Mouse (Mus musculus) cortical plate, adult 2 months (tissue): ENCODE measurements around the gene Nid2. TPM values are rescaled to one million over a fixed set of nuclear protein-coding genes. Genes with fewer than 3 reads are reported as not detected.
A peak's percentile ranks its signal among the peaks of the same experiment; 100 is the strongest.

Experiments used
- H3K27ac ChIP-seq: fragments of 200-500 bp; 2 replicates; pipeline ENCODE4 v1.5.1; 2012; ENCODE audit warnings: low read length, control low read depth, inconsistent platforms; ENCODE audit not compliant: insufficient read depth
- H3K4me1 ChIP-seq: fragments of 200-500 bp; 2 replicates; pipeline ENCODE4 v1.6.1; 2011; ENCODE audit warnings: low read length; ENCODE audit not compliant: control insufficient read depth, insufficient read depth
- H3K4me3 ChIP-seq: fragments of 200-500 bp; 2 replicates; pipeline ENCODE4 v1.5.1; 2011; ENCODE audit warnings: mild to moderate bottlenecking, low read length, control low read depth; ENCODE audit not compliant: insufficient read depth
- CTCF ChIP-seq: fragments of 200-500 bp; IDR thresholded peaks from 2 replicates; pipeline ENCODE4 v1.5.1; 2011; ENCODE audit warnings: mild to moderate bottlenecking, control low read depth, low read length; ENCODE audit not compliant: insufficient read depth; ENCODE audit errors: extremely low read depth
- POLR2A ChIP-seq: fragments of 200-500 bp; IDR thresholded peaks from 2 replicates; pipeline ENCODE4 v1.6.1; 2011; ENCODE audit warnings: mild to moderate bottlenecking, low read length, control low read depth; ENCODE audit not compliant: insufficient read depth; ENCODE audit errors: extremely low read depth
- polyA plus RNA-seq: library from polyadenylated mRNA; depleted of rRNA; stranded (reverse); fragments of >200 nt; gene quantifications from 2 replicates; pipeline ENCODE4 v1.2.3, GENCODE M21; 2012; rRNA removed

The Nid2 gene
- 2.2 TPM in 2 replicates for polyA plus RNA-seq

DNA sequence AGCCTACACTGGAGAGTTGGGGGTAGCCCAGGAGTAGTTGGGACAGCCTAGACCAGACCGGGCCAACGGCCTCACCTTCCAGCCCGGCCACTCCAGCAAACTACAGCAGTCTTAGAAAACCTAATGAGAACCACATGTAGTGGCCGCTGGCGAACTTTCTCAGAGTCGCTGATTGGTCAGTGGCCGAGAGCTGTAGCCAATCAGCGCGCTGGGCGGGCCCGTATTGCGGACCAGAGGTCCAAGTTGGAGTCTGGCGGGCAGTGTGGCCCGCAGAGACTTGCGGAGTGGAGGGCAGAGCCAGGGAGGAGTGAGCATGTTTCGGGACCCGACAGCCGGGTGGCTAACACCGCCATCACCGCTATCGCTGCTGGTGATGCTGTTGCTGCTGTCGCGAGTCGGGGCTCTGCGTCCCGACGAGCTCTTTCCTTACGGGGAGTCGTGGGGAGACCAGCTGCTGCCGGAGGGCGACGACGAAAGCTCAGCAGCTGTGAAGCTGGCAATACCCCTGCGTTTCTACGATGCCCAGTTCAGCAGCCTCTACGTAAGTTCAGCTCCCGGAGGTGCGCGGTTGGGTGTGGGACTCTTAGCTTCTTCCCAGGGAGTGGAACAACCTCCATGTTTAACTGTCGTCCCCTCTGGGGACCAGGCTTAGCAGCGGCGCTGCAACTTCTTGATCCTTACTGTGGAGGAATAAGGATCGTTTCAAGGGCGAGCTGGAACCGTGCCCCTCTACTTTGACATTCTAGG lies at the start of gene Nid2:
Nid2 (plus strand) TSS at position 241 of the 747 bp plus-strand sequence.
- TF ChIP-seq POLR2A, result no peak
- TF ChIP-seq CTCF, result no peak
- Histone ChIP-seq H3K4me1 (peaks cover 1% of the 10 kb centered on the region; the same call in 1 of the 2 replicates), H3K27ac (no peak within 1 kb of the TSS; the same call in 1 of the 2 replicates), H3K4me3 (peak within 1 kb of the TSS; percentile 41)

DNA sequence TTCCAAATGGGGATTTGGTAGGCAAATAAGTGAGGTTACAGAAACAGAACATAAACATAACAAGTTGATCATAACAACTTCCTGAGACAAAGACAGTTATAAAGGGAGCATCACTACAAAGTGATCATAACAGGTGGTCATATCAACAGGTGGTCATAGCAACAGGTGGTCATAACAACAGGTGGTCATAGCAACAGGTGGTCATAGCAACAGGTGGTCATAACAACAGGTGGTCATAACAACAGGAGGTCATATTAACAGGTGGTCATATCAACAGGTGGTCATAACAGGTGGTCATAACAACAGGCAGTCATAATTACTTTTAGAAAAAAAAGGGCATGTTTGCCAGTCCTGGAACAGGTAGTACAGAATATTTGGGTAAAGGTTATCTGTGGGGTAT lies 49.5 kb upstream of the Nid2 start:
- H3K4me3 ChIP-seq, result no peak overlapping the region
- TF ChIP-seq CTCF, result no peak
- no peak for TF ChIP-seq POLR2A
- H3K4me1 ChIP-seq, result no peaks in the 10 kb centered on the region
- H3K27ac ChIP-seq, result no peak overlapping the region

GRCm38 (mm10) chr14:19705649-19706048 lies 45.4 kb upstream of the Nid2 start:
- Histone ChIP-seq H3K4me1 (peaks cover 6% of the 10 kb centered on the region), H3K27ac (no peak overlapping the region), H3K4me3 (no peak overlapping the region)
- TF ChIP-seq CTCF, result peak; percentile 59
- TF ChIP-seq POLR2A, result no peak

GRCm38 (mm10) chr14:19706454-19706853 lies 44.6 kb upstream of the Nid2 start:
- peaks cover 6% of the 10 kb centered on the region for H3K4me1 ChIP-seq
- H3K27ac ChIP-seq, result no peak overlapping the region
- peak; percentile 86 for TF ChIP-seq CTCF
- TF ChIP-seq POLR2A, result no peak
- no peak overlapping the region for H3K4me3 ChIP-seq

- no peak overlapping the region for H3K27ac ChIP-seq
- no peak for TF ChIP-seq POLR2A
- H3K4me3 ChIP-seq, result no peak overlapping the region
- H3K4me1 ChIP-seq, result peaks cover 7% of the 10 kb centered on the region
These were observed 44.1 kb upstream of the Nid2 start for GRCm38 (mm10) chr14:19706997-19707396.

- no peak overlapping the region for H3K27ac ChIP-seq
- TF ChIP-seq POLR2A (no peak), CTCF (no peak)
- peaks cover 7% of the 10 kb centered on the region for H3K4me1 ChIP-seq
- no peak overlapping the region for H3K4me3 ChIP-seq
These were observed 43.2 kb upstream of the Nid2 start for GRCm38 (mm10) chr14:19707721-19708507.

GRCm38 (mm10) chr14:19709161-19709560 lies 41.9 kb upstream of the Nid2 start:
- no peak overlapping the region for H3K4me3 ChIP-seq
- H3K4me1 ChIP-seq, result peaks cover 7% of the 10 kb centered on the region
- no peak for TF ChIP-seq CTCF
- no peak for TF ChIP-seq POLR2A
- no peak overlapping the region for H3K27ac ChIP-seq

GRCm38 (mm10) chr14:19711771-19712170 lies 39.3 kb upstream of the Nid2 start:
- no peak overlapping the region for H3K4me3 ChIP-seq
- H3K4me1 ChIP-seq, result peaks cover 7% of the 10 kb centered on the region
- TF ChIP-seq POLR2A, result no peak
- TF ChIP-seq CTCF, result no peak
- H3K27ac ChIP-seq, result no peak overlapping the region

DNA sequence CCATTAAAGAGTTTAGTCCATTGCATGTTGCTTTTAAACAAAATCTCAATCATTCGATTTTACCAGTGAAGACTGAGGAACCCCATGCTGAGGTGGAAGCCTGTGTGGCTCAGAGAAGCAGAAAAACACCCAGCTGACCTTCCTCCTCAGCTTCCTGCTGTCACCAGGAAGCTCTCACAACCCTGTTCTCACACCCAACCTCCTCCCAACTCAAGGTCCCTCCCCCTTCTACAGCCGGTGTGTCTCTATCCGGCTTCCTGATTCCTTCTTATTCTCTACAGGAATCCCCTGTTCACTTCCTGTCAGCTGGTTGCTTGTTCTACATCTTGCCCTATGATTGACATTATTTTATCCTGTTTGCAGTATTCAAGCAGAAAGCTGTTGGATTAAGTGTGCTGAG lies 38.0 kb upstream of the Nid2 start:
- H3K27ac ChIP-seq, result no peak overlapping the region
- TF ChIP-seq CTCF, result no peak
- no peak overlapping the region for H3K4me3 ChIP-seq
- peaks cover 1% of the 10 kb centered on the region; the same call in 1 of the 2 replicates for H3K4me1 ChIP-seq

DNA sequence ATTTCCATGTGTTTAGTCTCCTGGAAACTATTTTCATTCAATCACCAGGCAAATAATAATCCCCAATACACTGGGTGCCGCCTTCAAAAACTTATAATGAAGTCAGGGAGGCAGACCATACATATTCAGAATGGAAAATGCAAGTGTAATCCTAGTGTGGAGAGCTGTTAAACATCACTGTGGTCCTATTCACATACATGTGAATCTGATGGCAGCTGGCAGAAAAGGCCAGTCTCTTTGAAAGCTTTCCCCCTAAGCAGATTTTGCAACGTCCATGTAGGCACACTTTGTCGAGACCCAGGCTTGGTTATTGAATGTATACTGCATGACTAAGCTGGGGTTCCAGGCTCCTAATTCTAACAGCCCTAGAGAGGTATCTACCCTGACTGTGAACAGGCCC lies 32.0 kb upstream of the Nid2 start:
- TF ChIP-seq POLR2A, result no peak
- TF ChIP-seq CTCF, result no peak
- Histone ChIP-seq H3K4me1 (no peaks in the 10 kb centered on the region), H3K27ac (no peak overlapping the region), H3K4me3 (no peak overlapping the region)
